Comparison of ENCODE assay signal across 7 mouse cellular contexts in genomic region chr1:82839296-82839613, GRCm38 (mm10). TPM values are rescaled to one million over a fixed set of nuclear protein-coding genes. Genes with fewer than 3 reads are reported as not detected.
DNase-seq lines count a peak whose midpoint lies in the region; ATAC-seq lines count a peak whose summit lies in the region.

Gene Agfg1 (plus strand): TSS chr1:82839483.

- peak within 1 kb of the TSS; percentile 97 for H3K4me3 ChIP-seq in embryonic facial prominence, embryonic 11.5 days (ENCODE audit: low read depth, low read length)
- H3K4me3 ChIP-seq in limb, embryonic 10.5 days: peak within 1 kb of the TSS; percentile 100
- H3K4me3 ChIP-seq in midbrain, embryonic 13.5 days (replicated peaks): peak within 1 kb of the TSS; percentile 98

- H3K9ac ChIP-seq in embryonic facial prominence, embryonic 11.5 days (replicated peaks; ENCODE audit: low read length): peak within 1 kb of the TSS; percentile 90
- H3K9ac ChIP-seq in midbrain, embryonic 13.5 days (replicated peaks): peak within 1 kb of the TSS; percentile 97

- H3K9me3 ChIP-seq in embryonic facial prominence, embryonic 11.5 days (replicated peaks; ENCODE audit: control insufficient read depth, low read length): no peaks in the 10 kb centered on the region
- no peaks in the 10 kb centered on the region for H3K9me3 ChIP-seq in limb, embryonic 10.5 days (replicated peaks)
- H3K9me3 ChIP-seq in midbrain, embryonic 13.5 days: no peaks in the 10 kb centered on the region

- ATAC-seq in embryonic facial prominence, embryonic 11.5 days (replicated peaks; ENCODE audit: insufficient number of reproducible peaks, low FRiP score, low TSS enrichment, low read depth): peak; percentile 88
- peak; percentile 95 for ATAC-seq in granulocyte monocyte progenitor cell, adult 5-6 weeks (replicated peaks; ENCODE audit: poor library complexity, severe bottlenecking)
- ATAC-seq in midbrain, embryonic 13.5 days: peak; percentile 92

- peak within 1 kb of the TSS; percentile 76 for H3K27ac ChIP-seq in embryonic facial prominence, embryonic 11.5 days (replicated peaks; ENCODE audit: low read depth, low read length)
- peak within 1 kb of the TSS; percentile 90 for H3K27ac ChIP-seq in limb, embryonic 10.5 days
- peak within 1 kb of the TSS; percentile 89 for H3K27ac ChIP-seq in midbrain, embryonic 13.5 days

- WGBS in embryonic facial prominence, embryonic 11.5 days: 0% methylated on average over 24 of the region's 34 CpGs
- under 1% methylated on average over 34 of the region's 34 CpGs for WGBS in limb, embryonic 10.5 days
- 1% methylated on average over 34 of the region's 34 CpGs for WGBS in midbrain, embryonic 13.5 days

- H3K4me2 ChIP-seq in embryonic facial prominence, embryonic 11.5 days (ENCODE audit: low read depth, low read length): peak within 1 kb of the TSS; percentile 82
- H3K4me2 ChIP-seq in midbrain, embryonic 13.5 days (replicated peaks): peak within 1 kb of the TSS; percentile 84

- H3K36me3 ChIP-seq in embryonic facial prominence, embryonic 11.5 days (replicated peaks; ENCODE audit: control insufficient read depth, insufficient read depth, low read depth, low read length): no peaks in the 10 kb centered on the region
- peaks cover 15% of the 10 kb centered on the region for H3K36me3 ChIP-seq in limb, embryonic 10.5 days
- H3K36me3 ChIP-seq in midbrain, embryonic 13.5 days: no peaks in the 10 kb centered on the region

- H3K27me3 ChIP-seq in embryonic facial prominence, embryonic 11.5 days (ENCODE audit: control insufficient read depth, insufficient read depth, low read length): no peaks in the 10 kb centered on the region
- H3K27me3 ChIP-seq in limb, embryonic 10.5 days (ENCODE audit: low read depth, poor library complexity, severe bottlenecking): no peaks in the 10 kb centered on the region
- H3K27me3 ChIP-seq in midbrain, embryonic 13.5 days: no peaks in the 10 kb centered on the region

- DNase-seq in adrenal gland, postnatal 14 days: peak; percentile 97
- DNase-seq in embryonic facial prominence, embryonic 11.5 days (ENCODE audit: low spot score): peak; percentile 94
- DNase-seq in kidney, adult 11 months: peak; percentile 90
- DNase-seq in limb, embryonic 10.5 days (ENCODE audit: low spot score): peak; percentile 97
- peak; percentile 89 for DNase-seq in spleen, adult 12 weeks (ENCODE audit: low spot score)

- H3K4me1 ChIP-seq in embryonic facial prominence, embryonic 11.5 days (ENCODE audit: control insufficient read depth, insufficient read depth, low read length): no peaks in the 10 kb centered on the region
- peaks cover 18% of the 10 kb centered on the region for H3K4me1 ChIP-seq in limb, embryonic 10.5 days
- peaks cover 31% of the 10 kb centered on the region for H3K4me1 ChIP-seq in midbrain, embryonic 13.5 days (replicated peaks)

RNA-seq across cellular contexts. Expression of gene Agfg1, which starts in this region (rescaled TPM):
- total RNA-seq in adrenal gland, postnatal 14 days (2021): 53.0 and 59.5 TPM in 2 replicates
- 48.6 and 51.6 TPM in 2 replicates for polyA plus RNA-seq in embryonic facial prominence, embryonic 11.5 days (2014; fragmentation: Nextera tagmentation; extraction: Ambion mirVana)
- total RNA-seq in granulocyte monocyte progenitor cell, adult 5-6 weeks (2014; fragmentation: Nextera tagmentation): 23.1 and 26.3 TPM in 2 replicates
- 32.5 and 33.5 TPM in 2 replicates for total RNA-seq in granulocyte monocyte progenitor cell, adult 5-6 weeks (2017)
- 26.9 and 30.5 TPM in 2 replicates for polyA plus RNA-seq in limb, embryonic 10.5 days (2016; fragmentation: Nextera tagmentation; extraction: Ambion mirVana)
- polyA plus RNA-seq in midbrain, embryonic 13.5 days (2015; fragmentation: Nextera tagmentation; extraction: Ambion mirVana): 26.5 and 31.0 TPM in 2 replicates

Comparison
In these comparisons a context has a peak if more than half of its experiments do, and no peak if none do; other contexts are left out.
1. Peak in every context shown above with its lines: DNase-seq, ATAC-seq, H3K4me3 ChIP-seq and H3K27ac ChIP-seq.